In genomic region chr5:137062601-137063000, GRCm38 (mm10) we compare ENCODE assay signal across 23 mouse cellular contexts. TPM values are rescaled to one million over a fixed set of nuclear protein-coding genes. Genes with fewer than 3 reads are reported as not detected.
"Had no signal": no experiment of that assay in that cellular context is flagged by ENCODE, and none has a peak within 500 bp of the region (broad histone marks: within the 10 kb centered on the region; RNA-seq: fewer than 3 reads in every experiment).

No protein-coding gene starts in this region.

- H3K36me3 ChIP-seq: heart, embryonic 15.5 days; hindbrain, embryonic 10.5 days; hindbrain, embryonic 12.5 days; intestine, embryonic 15.5 days; limb, embryonic 13.5 days; limb, embryonic 15.5 days; liver, embryonic 12.5 days had no signal

- H3K4me2 ChIP-seq: heart, embryonic 11.5 days; heart, embryonic 13.5 days; heart, embryonic 15.5 days; hindbrain, embryonic 12.5 days; hindbrain, embryonic 14.5 days; intestine, embryonic 15.5 days; limb, embryonic 13.5 days; limb, embryonic 15.5 days; liver, embryonic 12.5 days had no signal

- H3K4me1 ChIP-seq: heart, embryonic 15.5 days; hindbrain, embryonic 10.5 days; hindbrain, embryonic 12.5 days; intestine, embryonic 15.5 days; limb, embryonic 13.5 days; limb, embryonic 15.5 days; liver, embryonic 12.5 days had no signal

- H3K27me3 ChIP-seq: heart, embryonic 15.5 days; hindbrain, embryonic 12.5 days; limb, embryonic 13.5 days; limb, embryonic 15.5 days had no signal

- H3K27ac ChIP-seq: heart, adult 2 months; heart, embryonic 13.5 days; heart, embryonic 15.5 days; hindbrain, embryonic 10.5 days; hindbrain, embryonic 12.5 days; hindbrain, embryonic 14.5 days; intestine, embryonic 15.5 days; layer of hippocampus, adult 2 months; limb, embryonic 13.5 days; limb, embryonic 15.5 days; liver, embryonic 12.5 days; liver, embryonic 14.5 days had no signal

- DNase-seq: gastrocnemius, postnatal 25 days had no signal

- H3K4me3 ChIP-seq: heart, adult 2 months; heart, embryonic 13.5 days; heart, embryonic 15.5 days; hindbrain, embryonic 10.5 days; hindbrain, embryonic 12.5 days; intestine, embryonic 15.5 days; layer of hippocampus, adult 2 months; limb, embryonic 13.5 days; limb, embryonic 15.5 days; liver, embryonic 12.5 days had no signal

- H3K9me3 ChIP-seq: heart, embryonic 13.5 days; heart, embryonic 15.5 days; hindbrain, embryonic 10.5 days; hindbrain, embryonic 12.5 days; intestine, embryonic 15.5 days; limb, embryonic 13.5 days; limb, embryonic 15.5 days; liver, embryonic 12.5 days had no signal

- H3K9ac ChIP-seq: heart, embryonic 13.5 days; heart, embryonic 15.5 days; hindbrain, embryonic 12.5 days; hindbrain, embryonic 14.5 days; intestine, embryonic 15.5 days; limb, embryonic 13.5 days; limb, embryonic 15.5 days; liver, embryonic 12.5 days; liver, embryonic 14.5 days had no signal

RNA-seq across cellular contexts. Expression of gene Serpine1, which starts 9.5 kb away (rescaled TPM):
- total RNA-seq: granulocyte monocyte progenitor cell, adult 5-6 weeks had no signal
- polyA plus RNA-seq: hindbrain, embryonic 10.5 days; inflammation-experienced regulatory T-cells, adult 6 months had no signal

RNA-seq across cellular contexts. Expression of gene Vgf, which starts 36.4 kb away (rescaled TPM):
- total RNA-seq: gastrocnemius, adult 8-10 months; gastrocnemius, postnatal 25 days; gastrocnemius, postnatal 4 days; granulocyte monocyte progenitor cell, adult 5-6 weeks; heart, adult 2 months; heart, postnatal 14 days; heart, postnatal 4 days; liver, adult 2 months had no signal
- polyA plus RNA-seq: heart, embryonic 15.5 days; heart, postnatal 0 days; inflammation-experienced regulatory T-cells, adult 6 months; limb, embryonic 11.5 days; liver, adult 2 months; liver, embryonic 12.5 days had no signal
